Mouse (Mus musculus) liver, adult 2 months (tissue): ENCODE measurements around the gene Naa50. TPM values are rescaled to one million over a fixed set of nuclear protein-coding genes. Genes with fewer than 3 reads are reported as not detected.
A peak's percentile ranks its signal among the peaks of the same experiment; 100 is the strongest.

Experiments used
- DNase-seq: peaks from one replicate; pipeline ENCODE4 v3.0.0-alpha.2; 2011; ENCODE audit warnings: low read depth, low spot score; ENCODE audit errors: extremely low read depth
- H3K27ac ChIP-seq: fragments of 200-500 bp; replicated peaks from 2 replicates; pipeline ENCODE4 v1.5.1; 2012; ENCODE audit warnings: low read depth, mild to moderate bottlenecking, control low read depth, inconsistent platforms, low read length; ENCODE audit not compliant: insufficient read depth
- H3K27me3 ChIP-seq: fragments of 200-500 bp; 2 replicates; pipeline ENCODE4 v1.6.1; 2012; ENCODE audit warnings: mild to moderate bottlenecking, moderate library complexity, low read length, inconsistent platforms; ENCODE audit not compliant: control insufficient read depth, insufficient read depth
- H3K36me3 ChIP-seq: fragments of 200-500 bp; 2 replicates; pipeline ENCODE4 v1.6.1; 2012; ENCODE audit warnings: low read length, inconsistent platforms; ENCODE audit not compliant: control insufficient read depth, insufficient read depth
- H3K4me1 ChIP-seq: fragments of 200-500 bp; 2 replicates; pipeline ENCODE4 v1.6.1; 2011; ENCODE audit warnings: low read length; ENCODE audit not compliant: control insufficient read depth, insufficient read depth
- H3K4me3 ChIP-seq: fragments of 200-500 bp; 2 replicates; pipeline ENCODE4 v1.5.1; 2011; ENCODE audit warnings: low read depth, mild to moderate bottlenecking, control low read depth, low read length, moderate library complexity; ENCODE audit not compliant: insufficient read depth
- H3K79me2 ChIP-seq: fragments of 200-500 bp; 2 replicates; pipeline ENCODE4 v1.6.1; 2012; ENCODE audit warnings: inconsistent platforms, mild to moderate bottlenecking, low read length, moderate library complexity; ENCODE audit not compliant: control insufficient read depth, insufficient read depth
- H3K9ac ChIP-seq: fragments of 200-500 bp; 2 replicates; pipeline ENCODE4 v1.6.1; 2012; ENCODE audit warnings: low read depth, mild to moderate bottlenecking, control low read depth, inconsistent platforms, low read length
- CTCF ChIP-seq: fragments of 200-500 bp; IDR thresholded peaks from 2 replicates; pipeline ENCODE4 v1.5.1; 2011; ENCODE audit warnings: low read depth, low read length, control low read depth
- POLR2A ChIP-seq: fragments of 200-500 bp; IDR thresholded peaks from 2 replicates; pipeline ENCODE4 v1.6.1; 2011; ENCODE audit warnings: low read length, control low read depth; ENCODE audit not compliant: insufficient read depth; ENCODE audit errors: extremely low read depth
- WGBS: fragments of 180-500 bp; shearing (Covaris S2); methylation state at CpG from one replicate; pipeline ENCODE4 v1.1.7; 2018; 5-methylcytosine and 5-hydroxymethylcytosine counted together
- polyA plus RNA-seq: library from polyadenylated mRNA; depleted of rRNA; stranded (reverse); fragments of >200 nt; gene quantifications from 2 replicates; pipeline ENCODE4 v1.2.3, GENCODE M21; 2012
- total RNA-seq: library from RNA; depleted of rRNA; stranded (reverse); fragments of >200 nt; gene quantifications from 2 replicates; pipeline ENCODE4 v1.2.3, GENCODE M21; 2014

Gene Naa50
- total and polyA plus RNA-seq, 2 experiments, result 11.0 to 28.4 TPM

- Histone ChIP-seq H3K79me2 (no peaks in the 10 kb centered on the region), H3K4me3 (no peak overlapping the region), H3K27ac (no peak overlapping the region), H3K4me1 (peaks cover 5% of the 10 kb centered on the region; the same call in 1 of the 2 replicates), H3K9ac (no peak overlapping the region), H3K36me3 (peaks cover 3% of the 10 kb centered on the region), H3K27me3 (no peaks in the 10 kb centered on the region)
- WGBS, result 11% methylated on average over 3 of the region's 3 CpGs
- TF ChIP-seq POLR2A (no peak), CTCF (no peak)
- peak; percentile 88 for DNase-seq
These were observed 25.6 kb downstream of the Naa50 start for GRCm38 (mm10) chr16:44165182-44165581.

GRCm38 (mm10) chr16:44168990-44169389, 29.4 kb downstream of the Naa50 start:
- Histone ChIP-seq H3K4me1 (peaks cover 8% of the 10 kb centered on the region), H3K27ac (no peak overlapping the region), H3K9ac (no peak overlapping the region), H3K4me3 (no peak overlapping the region), H3K27me3 (no peaks in the 10 kb centered on the region), H3K36me3 (no peaks in the 10 kb centered on the region), H3K79me2 (peaks cover 6% of the 10 kb centered on the region; the same call in 1 of the 2 replicates)
- 82% methylated on average over 4 of the region's 4 CpGs for WGBS
- no peak for TF ChIP-seq CTCF
- TF ChIP-seq POLR2A, result no peak
- DNase-seq, result no peak

GRCm38 (mm10) chr16:44172297-44173154, 32.9 kb downstream of the Naa50 start:
- H3K4me3 ChIP-seq, result peak overlapping the region; percentile 58
- under 1% methylated on average over 26 of the region's 26 CpGs for WGBS
- H3K4me1 ChIP-seq, result peaks cover 15% of the 10 kb centered on the region
- H3K27me3 ChIP-seq, result no peaks in the 10 kb centered on the region
- peak; percentile 94 for DNase-seq
- H3K9ac ChIP-seq, result peak overlapping the region; percentile 69
- no peaks in the 10 kb centered on the region for H3K36me3 ChIP-seq
- peaks cover 13% of the 10 kb centered on the region; the same call in 1 of the 2 replicates for H3K79me2 ChIP-seq
- TF ChIP-seq CTCF (peak; percentile 26), POLR2A (no peak)
- H3K27ac ChIP-seq, result peak overlapping the region; percentile 84

GRCm38 (mm10) chr16:44173155-44173941, 33.7 kb downstream of the Naa50 start, which contains the start of gene Usf3:
Usf3 (plus strand) TSS chr16:44173246.
- Histone ChIP-seq H3K27me3 (no peaks in the 10 kb centered on the region), H3K79me2 (peaks cover 13% of the 10 kb centered on the region; the same call in 1 of the 2 replicates), H3K36me3 (no peaks in the 10 kb centered on the region), H3K4me1 (peaks cover 15% of the 10 kb centered on the region), H3K4me3 (peak within 1 kb of the TSS; percentile 99), H3K9ac (peak within 1 kb of the TSS; percentile 98), H3K27ac (peak within 1 kb of the TSS; percentile 99)
- no peak for TF ChIP-seq CTCF
- TF ChIP-seq POLR2A, result 0 out of 2 replicates have a peak, but pooled peaks have one; percentile 18
- WGBS, result under 1% methylated on average over 44 of the region's 77 CpGs
- peak; percentile 40 for DNase-seq

GRCm38 (mm10) chr16:44173966-44174530, 34.4 kb downstream of the Naa50 start:
- WGBS, result 2% methylated on average over 7 of the region's 7 CpGs
- H3K79me2 ChIP-seq, result peaks cover 13% of the 10 kb centered on the region; the same call in 1 of the 2 replicates
- H3K9ac ChIP-seq, result peak overlapping the region; percentile 98
- no peaks in the 10 kb centered on the region for H3K36me3 ChIP-seq
- H3K27me3 ChIP-seq, result no peaks in the 10 kb centered on the region
- peak overlapping the region; percentile 99 for H3K27ac ChIP-seq
- no peak for TF ChIP-seq CTCF
- no peak for TF ChIP-seq POLR2A
- peaks cover 15% of the 10 kb centered on the region for H3K4me1 ChIP-seq
- no peak for DNase-seq
- peak overlapping the region; percentile 99 for H3K4me3 ChIP-seq
